Mouse (Mus musculus) intestine, embryonic 16.5 days (tissue): ENCODE data around the gene Gadd45a. TPM values are rescaled to one million over a fixed set of nuclear protein-coding genes. Genes with fewer than 3 reads are reported as not detected.
"Not testable (repeated sequence)": the region's sequence is repeated elsewhere in the genome, so short reads cannot be mapped to it uniquely, and the experiment has no call there.

Experiments used
- ATAC-seq: fragments of 200-750 bp; cut with Nextera tagmentation; 2 replicates; pipeline ENCODE4 v1.8.0; 2017; ENCODE audit warnings: moderate TSS enrichment, moderate library complexity
- H3K27ac ChIP-seq: fragments of 300-500 bp; sonication (generic); 2 replicates; pipeline ENCODE4 v1.5.1; 2014; ENCODE audit warnings: mild to moderate bottlenecking, low read length
- H3K27me3 ChIP-seq: fragments of 300-500 bp; sonication (generic); replicated peaks from 2 replicates; pipeline ENCODE4 v1.6.1; 2014; ENCODE audit warnings: low read length, control low read depth, mixed read lengths; ENCODE audit not compliant: control insufficient read depth, insufficient read depth
- H3K36me3 ChIP-seq: fragments of 300-500 bp; sonication (generic); 2 replicates; pipeline ENCODE4 v1.6.1; 2014; ENCODE audit warnings: low read length, control low read depth; ENCODE audit not compliant: control insufficient read depth, insufficient read depth
- H3K4me1 ChIP-seq: fragments of 300-500 bp; sonication (generic); 2 replicates; pipeline ENCODE4 v1.6.1; 2014; ENCODE audit warnings: low read length, control low read depth, mixed read lengths; ENCODE audit not compliant: control insufficient read depth, insufficient read depth
- H3K4me2 ChIP-seq: fragments of 300-500 bp; sonication (generic); 2 replicates; pipeline ENCODE4 v1.6.1; 2014; ENCODE audit warnings: low read depth, low read length, control low read depth
- H3K4me3 ChIP-seq: fragments of 300-500 bp; sonication (generic); 2 replicates; pipeline ENCODE4 v1.5.1; 2014; ENCODE audit warnings: mild to moderate bottlenecking, low read length
- H3K9ac ChIP-seq: fragments of 300-500 bp; sonication (generic); 2 replicates; pipeline ENCODE4 v1.6.1; 2014; ENCODE audit warnings: low read depth, low read length
- H3K9me3 ChIP-seq: fragments of 300-500 bp; sonication (generic); 2 replicates; pipeline ENCODE4 v1.6.1; 2016; ENCODE audit warnings: low read length, control low read depth; ENCODE audit not compliant: control insufficient read depth
- WGBS: fragments of 180-500 bp; shearing (Covaris S2); extraction: QIAGEN DNeasy Blood & Tissue Kit; methylation state at CpG from one replicate; pipeline ENCODE4 v1.1.7; 2014; 5-methylcytosine and 5-hydroxymethylcytosine counted together
- polyA plus RNA-seq: library from polyadenylated mRNA; unstranded; fragments of >200 nt; fragmentation: Nextera tagmentation; extraction: Ambion mirVana; gene quantifications from 2 replicates; pipeline ENCODE4 v1.2.1, GENCODE M21; 2015

Gadd45a gene
- polyA plus RNA-seq, 1 experiment from 2014 or later: 27.4 TPM

DNA sequence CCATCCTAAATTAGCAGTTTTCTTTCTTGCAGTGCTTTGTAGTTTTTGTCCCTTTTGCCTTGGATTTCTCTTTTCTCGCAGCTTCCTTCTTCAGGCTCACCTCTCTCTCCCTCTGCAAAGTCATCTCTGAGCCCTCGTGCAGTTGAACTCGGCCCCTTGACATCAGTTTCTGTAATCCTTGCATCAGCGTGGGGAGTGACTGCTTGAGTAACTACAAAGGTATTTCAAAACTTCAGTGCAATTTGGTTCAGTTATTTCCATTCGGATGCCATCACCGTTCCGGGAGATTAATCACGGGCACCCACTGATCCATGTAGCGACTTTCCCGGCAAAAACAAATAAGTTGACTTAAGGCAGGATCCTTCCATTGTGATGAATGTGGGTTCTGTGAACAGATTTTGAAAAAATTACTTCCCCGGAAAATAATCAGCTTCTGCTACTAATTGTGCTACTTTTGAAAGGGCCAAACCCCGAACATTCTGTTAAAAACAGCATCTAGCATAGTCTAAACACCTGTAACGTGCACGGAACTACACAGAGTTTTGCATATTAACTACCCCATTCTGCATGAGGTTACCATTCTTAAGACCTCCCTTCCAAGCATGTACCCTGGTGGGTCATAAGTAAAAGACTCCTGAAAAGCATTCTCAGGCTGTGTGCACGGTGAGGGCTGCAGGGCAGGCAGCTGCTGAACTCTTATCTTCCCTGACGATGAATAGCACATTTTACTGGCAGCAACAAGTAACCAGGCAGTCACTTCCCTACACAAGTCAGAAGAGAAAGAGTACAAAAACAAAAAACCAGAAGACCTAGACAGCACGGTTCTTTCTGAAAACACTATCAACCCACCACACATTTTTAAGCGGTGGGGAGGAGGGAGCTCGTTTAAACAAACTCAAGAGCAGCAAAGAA is 1.6 kb downstream of the Gadd45a start:
- Histone ChIP-seq H3K9me3 (no peaks in the 10 kb centered on the region), H3K27me3 (no peaks in the 10 kb centered on the region), H3K9ac (peak overlapping the region; percentile 90), H3K27ac (peak overlapping the region; percentile 97), H3K4me1 (peaks cover 8% of the 10 kb centered on the region; the same call in 1 of the 2 replicates), H3K36me3 (no peaks in the 10 kb centered on the region), H3K4me3 (peak overlapping the region; percentile 96), H3K4me2 (peak overlapping the region; percentile 78)
- ATAC-seq: peak; percentile 16; the same call in 1 of the 2 replicates
- whole genome bisulfite sequencing: 14% methylated on average over 19 of the region's 19 CpGs

DNA sequence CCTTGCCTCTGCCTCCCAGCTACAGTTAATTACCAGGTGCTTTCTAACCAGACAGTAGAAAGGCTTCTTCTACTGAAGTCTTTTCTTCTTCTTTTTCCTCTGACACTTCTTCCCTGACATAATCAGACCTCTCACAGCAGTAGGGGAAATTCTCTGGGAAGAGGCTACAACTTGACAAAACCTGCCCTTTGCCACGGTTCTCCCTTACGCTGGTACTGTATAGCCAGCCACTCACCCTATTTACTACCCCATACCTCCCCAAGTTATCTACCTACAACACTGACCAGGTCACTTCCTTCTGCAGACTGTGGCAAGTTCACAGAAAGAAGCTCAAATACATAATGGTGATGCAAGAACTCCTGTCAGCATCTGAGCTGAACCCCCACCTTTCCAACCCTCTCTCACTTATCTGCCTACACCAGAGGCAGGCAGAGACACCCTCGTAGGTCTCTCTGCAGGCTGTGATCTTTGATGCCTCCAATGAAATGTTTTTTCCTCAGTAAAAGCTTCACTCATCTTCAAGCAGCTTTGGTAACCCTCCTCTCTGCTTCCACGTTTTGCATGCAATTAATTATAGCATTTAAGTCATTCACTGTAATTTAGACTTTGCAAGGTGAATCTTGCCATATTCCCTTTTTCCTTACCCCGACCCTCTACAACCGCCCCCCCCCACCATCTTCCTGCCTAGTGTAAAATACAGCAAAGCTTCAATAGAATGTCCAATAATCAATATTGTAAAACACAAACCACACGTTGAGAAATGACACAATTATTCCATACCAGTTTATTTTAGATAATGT is 2.7 kb downstream of the Gadd45a start:
- H3K4me3 ChIP-seq: no peak overlapping the region
- no peaks in the 10 kb centered on the region for H3K27me3 ChIP-seq
- H3K27ac ChIP-seq: no peak overlapping the region; the same call in 1 of the 2 replicates
- no peaks in the 10 kb centered on the region for H3K9me3 ChIP-seq
- H3K4me2 ChIP-seq: no peak overlapping the region
- 67% methylated on average over 7 of the region's 7 CpGs for WGBS
- H3K36me3 ChIP-seq: no peaks in the 10 kb centered on the region
- ATAC-seq: no peak
- peaks cover 10% of the 10 kb centered on the region for H3K4me1 ChIP-seq
- H3K9ac ChIP-seq: no peak overlapping the region

DNA sequence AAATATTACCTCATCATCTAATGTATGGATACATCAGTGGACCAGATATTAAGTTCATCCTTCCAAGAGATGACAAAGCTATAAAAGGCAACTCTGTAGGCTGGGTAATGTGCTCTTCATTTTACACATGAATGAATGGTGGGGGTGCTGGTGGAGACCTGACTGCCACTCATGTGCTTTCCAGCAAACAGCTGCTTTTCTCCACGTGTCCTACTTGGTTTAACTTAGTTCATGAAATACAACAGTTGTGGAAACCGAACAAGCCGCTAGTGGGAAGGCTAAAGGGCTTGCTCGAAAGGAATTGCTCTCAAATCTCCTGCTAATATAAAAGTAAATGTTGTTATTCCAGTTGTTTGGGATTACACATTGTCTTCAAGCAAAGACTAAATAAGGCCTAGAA is 3.7 kb downstream of the Gadd45a start:
- peaks cover 12% of the 10 kb centered on the region for H3K4me1 ChIP-seq
- no peak overlapping the region for H3K27ac ChIP-seq
- H3K4me2 ChIP-seq: no peak overlapping the region
- 74% methylated on average over 4 of the region's 4 CpGs for WGBS
- H3K9ac ChIP-seq: no peak overlapping the region
- no peaks in the 10 kb centered on the region for H3K27me3 ChIP-seq
- H3K4me3 ChIP-seq: no peak overlapping the region
- H3K9me3 ChIP-seq: no peaks in the 10 kb centered on the region
- no peak for ATAC-seq
- H3K36me3 ChIP-seq: no peaks in the 10 kb centered on the region

DNA sequence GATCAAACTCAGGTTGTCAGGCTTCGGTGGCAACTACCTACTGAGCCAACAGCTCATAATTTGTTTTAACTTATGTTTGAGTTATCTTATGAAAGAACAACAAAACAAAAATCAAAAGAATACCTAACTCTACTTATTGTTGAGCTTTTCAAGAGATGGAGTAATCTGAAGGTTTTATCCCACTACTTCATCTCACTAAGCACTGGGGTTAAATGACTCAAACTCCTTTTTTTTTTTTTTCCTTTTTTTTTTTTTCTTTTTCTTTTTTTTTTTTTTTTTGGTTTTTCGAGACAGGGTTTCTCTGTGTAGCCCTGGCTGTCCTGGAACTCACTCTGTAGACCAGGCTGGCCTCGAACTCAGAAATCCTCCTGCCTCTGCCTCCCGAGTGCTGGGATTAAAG is 4.3 kb downstream of the Gadd45a start:
- H3K9me3 ChIP-seq, H3K4me3 ChIP-seq, H3K27ac ChIP-seq, H3K9ac ChIP-seq, H3K4me2 ChIP-seq, ATAC-seq, H3K27me3 ChIP-seq, H3K36me3 ChIP-seq: not testable (repeated sequence)
- H3K4me1 ChIP-seq: peaks cover 12% of the 10 kb centered on the region
- 92% methylated on average over 3 of the region's 4 CpGs for WGBS

DNA sequence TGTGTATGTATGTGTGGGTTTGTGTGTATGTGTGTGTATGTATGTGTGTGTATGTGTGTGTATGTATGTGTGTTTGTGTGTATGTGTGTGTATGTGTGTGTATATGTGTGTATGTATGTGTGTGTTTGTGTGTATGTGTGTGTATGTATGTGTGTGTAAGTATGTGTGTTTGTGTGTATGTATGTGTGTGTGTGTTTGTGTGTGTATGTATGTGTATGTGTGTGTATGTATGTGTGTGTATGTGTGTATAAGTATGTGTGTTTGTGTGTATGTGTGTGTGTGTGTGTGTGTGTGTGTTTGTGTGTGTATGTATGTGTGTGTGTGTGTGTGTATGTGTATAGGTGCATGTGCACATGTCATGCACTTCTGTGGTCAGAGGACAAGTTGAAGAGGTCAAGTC is 4.7 kb downstream of the Gadd45a start:
- not testable (repeated sequence) for H3K4me3 ChIP-seq, H3K4me2 ChIP-seq, H3K9me3 ChIP-seq, H3K9ac ChIP-seq, H3K27me3 ChIP-seq, H3K36me3 ChIP-seq, H3K27ac ChIP-seq, ATAC-seq
- peaks cover 12% of the 10 kb centered on the region for H3K4me1 ChIP-seq

DNA sequence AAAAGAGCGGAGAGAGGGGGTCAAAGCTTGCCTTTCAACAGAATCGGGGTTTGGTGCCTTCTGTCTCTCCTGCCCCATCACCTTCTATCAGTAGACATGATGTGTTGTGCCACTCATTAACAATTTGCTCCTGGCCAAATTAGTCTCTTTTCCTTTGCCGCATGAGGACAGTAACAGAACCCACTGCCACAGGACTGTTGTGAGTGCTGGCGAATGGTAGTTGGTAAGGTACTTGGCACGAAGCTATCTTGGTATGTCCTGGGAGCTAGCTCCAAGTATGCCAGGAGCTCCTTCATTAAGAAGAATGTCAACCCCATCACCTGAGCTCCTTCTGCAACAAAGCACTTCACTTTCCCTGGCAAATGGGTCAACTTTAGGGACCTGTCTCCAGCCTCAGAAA is 6.4 kb downstream of the Gadd45a start:
- H3K4me1 ChIP-seq: peaks cover 9% of the 10 kb centered on the region
- H3K27me3 ChIP-seq: no peaks in the 10 kb centered on the region
- no peak overlapping the region for H3K4me3 ChIP-seq
- no peak overlapping the region for H3K27ac ChIP-seq
- no peak overlapping the region for H3K9ac ChIP-seq
- no peak overlapping the region for H3K4me2 ChIP-seq
- no peaks in the 10 kb centered on the region for H3K36me3 ChIP-seq
- no peak for ATAC-seq
- H3K9me3 ChIP-seq: no peaks in the 10 kb centered on the region
- 69% methylated on average over 5 of the region's 5 CpGs for WGBS

DNA sequence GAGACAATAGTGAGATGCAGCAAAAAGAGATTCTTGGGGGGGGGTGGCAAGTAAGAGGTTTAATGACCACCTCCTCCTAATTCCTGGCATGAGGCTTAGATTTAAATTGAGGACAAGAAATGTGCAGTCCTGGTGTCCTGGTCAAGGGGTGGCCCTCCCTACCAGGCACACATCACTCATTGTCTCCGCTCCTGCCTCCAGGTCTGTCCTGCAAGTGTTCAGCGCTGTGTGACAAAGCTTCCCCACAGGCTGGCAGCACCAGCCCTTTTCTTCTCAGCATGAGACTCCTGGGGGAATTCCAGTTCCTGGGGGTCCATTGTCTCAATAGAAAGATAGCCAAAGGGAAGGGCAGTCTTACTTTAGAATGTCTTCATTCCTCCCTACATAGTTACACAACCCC is 6.8 kb downstream of the Gadd45a start:
- no peaks in the 10 kb centered on the region for H3K27me3 ChIP-seq
- H3K9ac ChIP-seq: no peak overlapping the region
- H3K9me3 ChIP-seq: no peaks in the 10 kb centered on the region
- H3K4me2 ChIP-seq: no peak overlapping the region
- no peaks in the 10 kb centered on the region for H3K36me3 ChIP-seq
- 63% methylated on average over 2 of the region's 2 CpGs for WGBS
- ATAC-seq: no peak
- H3K27ac ChIP-seq: no peak overlapping the region
- H3K4me3 ChIP-seq: no peak overlapping the region
- H3K4me1 ChIP-seq: peaks cover 4% of the 10 kb centered on the region

DNA sequence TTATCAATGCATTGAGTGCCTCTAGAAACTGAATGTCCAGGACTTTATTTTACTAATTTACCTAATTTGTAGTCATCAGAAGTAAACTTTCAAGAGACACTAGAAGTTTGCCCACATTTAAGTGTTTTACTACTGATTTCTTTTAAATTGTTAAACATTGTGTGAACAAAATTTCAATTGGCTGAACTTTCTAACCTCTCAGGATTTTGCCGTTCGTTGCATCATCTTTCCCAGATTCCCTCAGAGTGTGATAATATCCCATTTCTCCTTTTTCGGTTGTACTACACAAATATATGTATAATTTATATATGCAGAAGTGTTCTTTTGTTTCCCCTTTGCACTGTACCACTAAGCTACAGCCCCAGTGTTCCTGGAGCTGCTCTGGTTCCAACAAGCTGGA is 7.3 kb downstream of the Gadd45a start:
- 40% methylated on average over 3 of the region's 3 CpGs for WGBS
- Histone ChIP-seq H3K27me3 (no peaks in the 10 kb centered on the region), H3K4me3 (no peak overlapping the region), H3K36me3 (no peaks in the 10 kb centered on the region), H3K4me1 (peaks cover 3% of the 10 kb centered on the region; the same call in 1 of the 2 replicates), H3K9me3 (no peaks in the 10 kb centered on the region), H3K9ac (no peak overlapping the region), H3K4me2 (no peak overlapping the region), H3K27ac (no peak overlapping the region)
- ATAC-seq: no peak

DNA sequence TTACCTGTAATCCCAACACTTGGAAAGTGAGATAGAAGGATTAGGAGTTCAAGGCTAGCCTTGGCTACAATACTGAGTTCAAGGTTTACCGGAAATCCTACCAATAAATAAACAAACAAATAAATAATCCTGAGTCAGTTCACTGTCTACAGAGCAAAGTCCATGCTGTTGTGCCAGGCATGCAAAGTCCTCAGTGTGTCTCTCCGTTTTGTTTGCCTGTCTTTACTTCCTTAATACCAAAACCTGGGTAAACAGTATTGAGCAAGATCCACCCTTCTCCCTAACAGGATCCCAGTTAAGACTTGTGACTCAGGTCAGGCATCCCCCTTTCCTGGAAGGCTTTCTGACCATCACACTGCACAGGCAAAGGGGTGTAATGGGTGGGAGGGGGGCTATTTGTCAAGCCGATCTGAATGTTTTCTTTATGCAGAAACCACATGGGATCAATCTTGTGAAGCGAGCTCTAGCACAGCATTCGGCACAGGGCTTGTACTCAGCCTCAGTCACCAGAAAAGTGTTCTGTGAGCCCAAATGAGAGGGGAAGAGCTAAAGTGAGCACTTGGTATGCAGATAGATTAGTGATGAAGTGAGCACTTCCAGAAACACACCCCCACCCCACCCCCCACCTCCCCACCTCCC is 7.8 kb downstream of the Gadd45a start:
- Histone ChIP-seq H3K9me3 (no peaks in the 10 kb centered on the region), H3K27me3 (no peaks in the 10 kb centered on the region), H3K4me3 (no peak overlapping the region), H3K4me1 (peaks cover 3% of the 10 kb centered on the region; the same call in 1 of the 2 replicates), H3K27ac (no peak overlapping the region), H3K9ac (no peak overlapping the region), H3K36me3 (no peaks in the 10 kb centered on the region), H3K4me2 (no peak overlapping the region)
- ATAC-seq: peak; percentile 79
- 38% methylated on average over 5 of the region's 5 CpGs for WGBS
